Mouse (Mus musculus): ENCODE measurements around the gene Srsf7.

Gene Srsf7

GRCm38 (mm10) chr17:80156905-80157304, 50.2 kb downstream of the Srsf7 start:
- no peak for DNase-seq (ENCODE audit: low read depth, low spot score)

GRCm38 (mm10) chr17:80153631-80154030, 53.5 kb downstream of the Srsf7 start:
- no peak for DNase-seq (ENCODE audit: low read depth, low spot score)

DNA sequence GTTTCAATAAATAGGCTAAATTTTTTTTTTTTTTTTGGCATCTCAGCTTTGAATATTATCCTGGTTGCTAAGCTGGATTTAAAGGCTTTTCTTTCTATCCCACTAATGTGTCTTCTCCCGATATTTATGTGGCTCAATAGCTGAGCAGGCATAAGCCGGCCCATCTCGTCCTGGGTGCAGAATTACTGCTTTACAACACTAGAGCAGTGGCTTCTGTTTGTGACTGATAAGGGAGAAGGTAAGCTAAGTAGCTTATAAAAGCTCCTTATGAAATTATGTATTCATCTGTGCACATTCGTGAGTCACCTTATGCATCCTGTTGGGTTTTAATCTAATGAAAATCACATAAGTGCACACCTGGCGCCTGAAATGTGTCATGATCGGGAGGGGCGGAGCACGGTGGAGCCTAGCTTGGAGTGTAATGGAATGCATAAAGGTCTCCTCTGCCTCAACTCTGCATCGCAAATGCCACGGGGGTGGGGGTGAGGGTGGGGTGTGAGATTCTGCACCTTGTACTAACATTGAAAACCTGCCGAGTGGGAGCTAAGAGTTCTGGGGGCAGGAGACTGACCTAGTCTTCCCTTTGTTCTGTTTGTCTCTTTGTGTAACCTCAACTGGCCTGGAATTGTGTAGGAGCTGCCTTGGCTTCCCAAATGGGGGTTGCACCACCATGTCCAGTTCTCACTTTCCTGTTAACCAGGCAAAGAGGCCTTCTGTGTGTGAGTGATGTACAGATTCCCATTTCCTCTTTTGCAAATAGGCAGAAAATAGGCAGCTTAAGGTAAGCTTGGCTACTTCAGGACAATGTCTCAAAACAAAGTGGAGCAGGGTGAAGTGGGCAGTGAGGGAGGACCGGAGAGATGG, 54.1 kb downstream of the Srsf7 start:
- DNase-seq (ENCODE audit: low read depth, low spot score), result no peak

GRCm38 (mm10) chr17:80151353-80151752, 55.8 kb downstream of the Srsf7 start:
- no peak for DNase-seq (ENCODE audit: low read depth, low spot score)

Measured in CD4-positive helper T cell, adult 2 months (primary cell).